Mouse (Mus musculus): ENCODE results near the gene Phc2. TPM values are rescaled to one million over a fixed set of nuclear protein-coding genes. Genes with fewer than 3 reads are reported as not detected.

Gene Phc2
- total RNA-seq, 2 experiments from 2014 or later, result 90.7 to 95.1 TPM

GRCm38 (mm10) chr4:128712941-128713340, 58.4 kb downstream of the Phc2 start:
- intact Hi-C loops (cut with DNase I), result no loop called here
- DNase-seq, result no peak

GRCm38 (mm10) chr4:128715241-128716204, 61.0 kb downstream of the Phc2 start:
- DNase-seq, result peak; percentile 83
- intact Hi-C loops (cut with DNase I), result no loop called here

GRCm38 (mm10) chr4:128716279-128716678, 61.8 kb downstream of the Phc2 start:
- DNase-seq, result no peak
- intact Hi-C loops (cut with DNase I), result no loop called here

- intact Hi-C loops (cut with DNase I), result no loop called here
- no peak for DNase-seq
Measured at GRCm38 (mm10) chr4:128716731-128717130, 62.2 kb downstream of the Phc2 start.

- DNase-seq, result peak; percentile 79
- intact Hi-C loops (cut with DNase I), result no loop called here
Measured at GRCm38 (mm10) chr4:128720110-128720509, 65.6 kb downstream of the Phc2 start.

GRCm38 (mm10) chr4:128721061-128721648, 66.7 kb downstream of the Phc2 start:
- DNase-seq, result peak; percentile 87
- intact Hi-C loops (cut with DNase I), result no loop called here

- intact Hi-C loops (cut with DNase I), result no loop called here
Measured at GRCm38 (mm10) chr4:128721761-128722160, 67.3 kb downstream of the Phc2 start.

GRCm38 (mm10) chr4:128722932-128723331, 68.4 kb downstream of the Phc2 start:
- DNase-seq, result no peak
- intact Hi-C loops (cut with DNase I), result no loop called here

More at GRCm38 (mm10) chr4:128721761-128722160, 67.3 kb downstream of the Phc2 start:
- DNase-seq, result no peak

GRCm38 (mm10) chr4:128723431-128723830, 68.9 kb downstream of the Phc2 start:
- intact Hi-C loops (cut with DNase I), result no loop called here
- no peak for DNase-seq

- intact Hi-C loops (cut with DNase I), result no loop called here
- peak; percentile 47 for DNase-seq
Measured at GRCm38 (mm10) chr4:128724059-128724458, 69.6 kb downstream of the Phc2 start.

GRCm38 (mm10) chr4:128727019-128727720, 72.7 kb downstream of the Phc2 start:
- peak; percentile 84 for DNase-seq
- intact Hi-C loops (cut with DNase I), result no loop called here

GRCm38 (mm10) chr4:128727721-128728430, 73.4 kb downstream of the Phc2 start:
- intact Hi-C loops (cut with DNase I), result no loop called here
- DNase-seq, result peak; percentile 32

- DNase-seq, result no peak
- intact Hi-C loops (cut with DNase I), result no loop called here
Measured at GRCm38 (mm10) chr4:128728431-128728851, 73.9 kb downstream of the Phc2 start.

GRCm38 (mm10) chr4:128729033-128729708, 74.7 kb downstream of the Phc2 start:
- intact Hi-C loops (cut with DNase I), result no loop called here

GRCm38 (mm10) chr4:128729709-128730037, 75.2 kb downstream of the Phc2 start:
- intact Hi-C loops (cut with DNase I), result no loop called here

More at GRCm38 (mm10) chr4:128729033-128729708, 74.7 kb downstream of the Phc2 start:
- DNase-seq, result peak; percentile 89

GRCm38 (mm10) chr4:128730271-128730670, 75.8 kb downstream of the Phc2 start:
- intact Hi-C loops (cut with DNase I), result no loop called here
- no peak for DNase-seq

More at GRCm38 (mm10) chr4:128729709-128730037, 75.2 kb downstream of the Phc2 start:
- no peak for DNase-seq

- DNase-seq, result no peak
- intact Hi-C loops (cut with DNase I), result no loop called here
Measured at GRCm38 (mm10) chr4:128732794-128733193, 78.3 kb downstream of the Phc2 start.

GRCm38 (mm10) chr4:128733496-128733895, 79.0 kb downstream of the Phc2 start:
- no peak for DNase-seq
- intact Hi-C loops (cut with DNase I), result no loop called here

GRCm38 (mm10) chr4:128734217-128734616, 79.7 kb downstream of the Phc2 start:
- intact Hi-C loops (cut with DNase I), result no loop called here

More at GRCm38 (mm10) chr4:128734217-128734616, 79.7 kb downstream of the Phc2 start:
- DNase-seq, result peak; percentile 83
